Mouse (Mus musculus): ENCODE results near the gene Adprhl1. TPM values are rescaled to one million over a fixed set of nuclear protein-coding genes. Genes with fewer than 3 reads are reported as not detected.

Gene Adprhl1
- total RNA-seq, 2 experiments from 2014 or later = 1.0 to 1.6 TPM

DNA sequence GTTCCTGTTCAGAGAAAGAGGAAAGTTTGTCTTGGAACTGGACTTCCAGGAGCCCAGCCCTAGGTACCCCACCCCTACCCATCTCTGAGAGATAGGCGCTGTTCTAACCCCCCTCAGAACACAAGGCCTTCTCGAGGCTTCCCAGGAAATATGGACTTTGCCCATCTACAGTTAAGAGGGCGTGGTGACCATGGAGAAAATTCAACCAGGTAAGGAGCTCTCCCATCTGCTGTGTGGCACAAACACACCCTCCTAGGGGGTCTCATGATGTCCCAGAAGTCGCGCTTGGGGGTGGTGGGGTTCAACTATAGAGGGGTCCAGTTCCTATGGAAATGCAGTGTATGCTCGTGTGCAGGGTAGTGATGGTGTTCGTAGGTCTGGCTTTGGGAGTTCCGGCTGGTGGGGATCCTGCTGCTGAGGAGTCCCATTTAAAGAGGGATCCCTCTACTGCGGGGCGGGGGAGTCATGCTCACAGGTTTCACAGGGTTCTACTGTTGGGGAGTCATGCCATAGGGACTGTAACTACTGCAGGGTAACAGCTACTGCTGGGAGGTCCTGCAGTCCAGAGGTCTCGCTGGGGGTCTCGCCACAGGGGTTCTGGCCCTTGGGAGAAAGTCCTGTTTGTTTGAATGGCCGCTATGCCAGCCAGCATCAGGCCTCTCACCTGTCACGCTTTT lies 54.4 kb downstream of the Adprhl1 start:
- no peak for DNase-seq (ENCODE audit: low spot score in 2 of 2)

DNA sequence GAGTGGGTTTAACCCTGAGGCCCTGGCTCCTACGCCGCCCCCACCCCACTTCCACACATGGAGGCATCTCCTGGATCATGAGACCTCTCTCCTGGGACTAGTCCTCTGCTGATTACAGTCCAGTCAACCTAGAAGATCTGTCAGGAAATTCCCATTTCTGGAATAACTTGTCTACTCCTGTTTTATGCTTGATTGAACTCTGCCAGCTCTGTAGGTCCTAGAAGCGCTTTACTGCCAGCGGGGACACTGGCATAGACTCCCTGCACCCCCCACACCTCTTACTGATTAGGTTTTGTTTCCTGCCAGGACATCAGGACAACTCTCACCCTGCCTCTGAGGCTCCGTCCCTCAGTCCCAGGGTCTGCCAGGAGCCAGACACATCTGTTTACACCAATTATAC lies 56.5 kb downstream of the Adprhl1 start:
- DNase-seq (ENCODE audit: low spot score in 2 of 2) = no peak

DNA sequence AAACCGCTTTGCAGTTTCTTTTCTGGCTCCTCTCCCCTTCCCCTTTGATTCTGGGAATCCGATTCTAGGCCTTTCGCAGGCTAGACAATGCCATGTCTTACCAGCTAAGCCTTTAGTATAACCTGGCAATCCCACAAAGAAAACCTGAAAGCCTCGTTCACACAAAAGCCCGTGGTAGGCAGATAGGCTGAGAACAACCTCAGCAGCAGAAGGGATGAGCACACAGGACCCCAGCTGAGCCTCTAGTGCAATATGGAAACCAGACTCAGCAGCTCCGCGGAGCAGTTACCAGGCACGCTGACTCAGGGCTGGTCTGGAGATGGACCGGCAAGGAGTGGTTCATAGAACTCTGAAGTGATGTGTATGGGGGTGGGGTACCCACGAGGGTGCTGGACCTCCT lies 59.1 kb downstream of the Adprhl1 start:
- no peak for DNase-seq (ENCODE audit: low spot score in 2 of 2)

DNA sequence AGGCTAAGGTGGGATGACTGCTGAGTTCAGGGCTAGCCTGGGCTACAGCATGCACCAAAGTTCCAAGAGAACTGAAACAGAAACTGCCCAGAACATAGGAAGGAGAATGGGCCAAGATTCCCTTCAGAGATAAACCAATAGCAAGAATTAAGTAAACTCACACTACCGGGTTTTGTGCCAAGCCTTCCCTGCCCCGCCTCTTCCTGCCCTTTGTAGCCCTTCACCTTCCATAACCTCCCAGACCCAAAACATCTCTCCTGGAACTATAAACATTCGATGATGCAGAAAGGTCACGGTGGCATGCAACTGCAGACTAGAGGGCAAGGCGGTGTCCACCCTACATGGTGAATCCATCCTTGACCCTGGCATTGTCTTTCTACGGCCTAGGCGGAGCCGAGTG lies 63.7 kb downstream of the Adprhl1 start:
- no peak for DNase-seq (ENCODE audit: low spot score in 2 of 2)

DNA sequence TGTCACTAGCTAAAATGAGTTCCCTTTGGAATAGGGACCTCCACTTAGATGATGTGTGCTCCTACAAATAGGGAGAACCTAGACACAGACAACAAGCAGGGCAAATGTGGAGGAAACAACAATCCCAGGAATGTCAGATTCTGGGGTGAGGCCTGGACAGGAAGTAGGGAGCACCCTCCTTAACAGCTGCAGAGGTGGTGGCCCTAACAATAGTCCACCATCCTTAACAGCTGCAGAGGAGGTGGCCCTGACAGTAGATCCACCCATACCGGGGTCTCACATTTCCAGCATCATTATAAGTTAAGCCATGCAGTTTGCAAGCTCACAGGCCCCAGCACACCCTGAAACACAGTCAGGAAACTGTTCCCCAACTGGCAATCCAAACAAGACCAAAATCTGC lies 65.1 kb downstream of the Adprhl1 start:
- DNase-seq (ENCODE audit: low spot score in 2 of 2) = no peak

DNA sequence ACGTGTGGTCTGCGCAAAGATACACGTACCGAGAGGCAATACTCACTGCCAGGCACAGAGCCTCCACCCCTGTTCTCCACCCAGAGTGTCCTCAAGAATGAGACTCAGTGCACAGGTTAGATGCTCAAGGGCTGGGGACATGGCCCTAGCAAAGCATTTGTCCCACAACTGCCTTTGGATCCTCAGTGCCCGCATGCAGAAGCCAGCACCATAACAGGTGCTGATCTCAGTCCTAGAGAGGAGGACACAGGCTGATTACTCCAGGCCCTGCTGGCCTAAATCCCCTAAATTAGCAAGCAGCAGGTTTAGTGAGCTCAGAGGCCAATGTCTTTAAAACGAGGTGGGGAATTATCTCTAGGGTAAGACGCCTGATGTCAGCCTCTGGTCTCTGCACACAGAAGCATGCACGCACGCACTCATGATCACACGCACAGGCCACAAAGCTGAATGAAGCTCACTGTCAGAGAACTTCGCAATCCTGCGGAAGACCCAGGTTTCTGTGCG lies 65.9 kb downstream of the Adprhl1 start:
- DNase-seq (ENCODE audit: low spot score in 2 of 2) = no peak

DNA sequence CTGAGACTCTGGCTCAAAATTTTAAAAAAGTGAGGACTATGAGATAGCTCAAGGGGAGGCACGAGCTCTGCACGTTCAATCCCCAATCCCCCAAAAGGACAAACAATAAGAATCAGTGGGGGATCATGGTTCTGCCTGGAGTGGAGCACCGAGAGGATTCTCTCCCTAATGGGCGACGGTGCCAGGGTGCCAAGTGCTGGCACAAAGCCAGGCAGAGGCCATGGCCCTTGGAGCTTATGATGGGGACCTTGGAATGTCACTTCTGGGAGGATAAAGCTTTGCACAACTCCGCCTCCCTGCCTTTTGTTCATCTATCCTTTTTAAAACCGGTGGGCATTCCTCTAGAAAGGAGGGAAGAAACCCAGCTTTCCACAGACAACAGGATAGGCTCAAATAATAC lies 66.3 kb downstream of the Adprhl1 start:
- no peak for DNase-seq (ENCODE audit: low spot score in 2 of 2)

DNA sequence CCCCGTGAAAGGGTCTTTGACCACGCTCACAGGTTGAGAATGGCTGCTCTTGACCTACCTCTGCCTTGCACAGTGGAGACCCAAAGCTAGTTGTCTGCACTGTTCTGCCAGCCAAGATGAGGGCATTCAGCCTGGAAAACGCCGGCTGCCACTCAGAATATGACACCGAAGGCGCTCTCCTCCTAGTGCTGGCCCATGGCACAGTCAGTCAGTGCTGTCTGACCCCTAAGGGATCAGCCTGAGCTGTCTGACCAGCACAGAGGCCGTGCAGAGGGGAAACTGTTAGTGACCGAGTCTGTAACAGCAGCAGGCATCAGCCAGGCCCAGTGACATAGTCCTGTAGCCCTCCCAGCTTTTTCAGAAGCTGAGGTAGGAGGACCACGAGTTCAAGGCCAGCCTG lies 66.7 kb downstream of the Adprhl1 start:
- DNase-seq (ENCODE audit: low spot score in 2 of 2) = no peak

DNA sequence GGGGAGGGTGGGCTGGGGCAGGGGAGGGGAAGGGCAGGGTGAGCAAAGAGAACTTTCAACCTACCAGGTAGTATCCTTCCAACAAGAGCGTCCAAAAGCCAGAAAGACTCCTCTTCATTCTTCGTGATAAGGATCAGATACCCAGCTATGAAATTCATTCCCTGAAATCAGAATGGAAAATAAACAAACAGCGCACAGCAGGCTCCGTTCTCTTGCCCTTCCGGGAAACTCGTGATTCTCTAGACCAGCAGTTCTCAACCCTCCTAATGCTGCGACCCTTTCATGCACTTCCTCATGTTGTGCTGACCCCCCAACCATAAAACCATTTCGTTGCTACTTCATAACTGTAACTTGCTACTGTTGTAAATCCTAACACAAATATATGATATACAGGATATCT lies 67.1 kb downstream of the Adprhl1 start:
- DNase-seq (ENCODE audit: low spot score in 2 of 2) = no peak

DNA sequence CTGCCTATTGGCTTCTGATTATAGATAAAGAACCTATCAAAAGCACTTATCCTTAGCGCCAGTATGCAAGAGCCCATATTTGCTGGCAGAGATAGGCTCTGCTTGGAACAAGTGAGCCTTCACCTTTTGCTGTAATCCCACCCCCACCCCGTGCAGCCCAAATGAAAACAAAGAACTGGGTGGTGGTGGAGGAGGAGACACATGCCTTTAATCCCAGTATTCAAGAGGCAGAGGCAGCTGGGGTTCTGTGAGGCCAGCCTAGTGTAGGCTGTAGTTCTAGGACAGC lies 72.3 kb downstream of the Adprhl1 start:
- DNase-seq (ENCODE audit: low spot score in 2 of 2) = no peak

DNA sequence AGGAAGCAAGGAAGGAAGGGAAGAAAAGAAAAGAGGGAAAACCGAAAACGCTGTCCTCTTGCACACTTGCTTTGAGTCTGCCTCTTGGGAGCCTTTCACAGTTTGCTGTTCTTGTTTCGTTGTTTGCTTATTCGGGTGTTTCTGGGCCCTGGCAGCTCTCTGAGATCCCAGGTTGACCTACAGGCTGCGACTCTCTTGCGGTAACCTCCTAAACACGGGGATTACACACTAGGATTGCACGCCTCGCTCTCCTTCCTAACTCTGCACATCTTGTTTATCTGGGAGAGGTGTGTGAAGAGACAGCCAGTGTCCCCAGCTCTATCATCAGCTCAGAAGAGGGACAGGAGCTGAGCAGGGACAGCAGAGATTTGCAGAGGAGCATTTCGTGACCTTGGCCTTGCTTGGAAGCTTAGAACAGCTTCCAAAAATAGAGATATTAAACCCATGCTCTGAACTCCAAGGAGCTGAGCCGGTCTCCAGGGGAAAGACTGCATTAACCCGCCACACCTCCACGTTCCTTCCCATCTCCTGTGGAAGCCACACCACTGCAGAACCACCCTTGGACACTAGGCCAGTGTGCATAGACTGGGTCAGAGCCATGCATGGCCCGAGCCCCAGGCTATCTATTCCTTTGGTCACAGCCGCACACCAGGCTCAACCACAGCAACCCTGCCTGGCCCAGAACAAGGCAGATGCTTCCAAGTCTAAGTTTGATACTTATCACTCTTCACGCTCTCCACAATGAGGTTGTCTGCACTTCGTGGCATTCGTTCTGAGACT lies 72.9 kb downstream of the Adprhl1 start:
- DNase-seq (ENCODE audit: low spot score in 2 of 2) = no peak

DNA sequence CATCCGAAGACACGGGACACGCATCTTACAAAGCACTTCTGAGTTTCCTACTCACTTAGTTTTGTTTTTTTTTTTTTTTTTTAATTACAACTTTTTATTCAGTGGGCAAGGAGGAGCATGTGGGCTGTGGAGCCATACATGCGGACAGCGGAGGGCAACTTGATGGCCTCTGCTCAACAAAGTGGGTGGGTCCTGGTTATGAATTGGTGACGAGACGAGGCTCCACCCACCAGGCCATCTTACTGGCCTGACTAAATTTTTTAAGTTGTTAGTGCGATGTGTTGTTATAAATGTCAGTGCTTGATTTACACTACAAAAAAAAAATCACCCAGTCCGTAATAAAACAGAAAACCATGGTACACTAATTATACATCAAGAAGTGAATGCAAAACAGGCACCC lies 73.6 kb downstream of the Adprhl1 start:
- no peak for DNase-seq (ENCODE audit: low spot score in 2 of 2)

DNA sequence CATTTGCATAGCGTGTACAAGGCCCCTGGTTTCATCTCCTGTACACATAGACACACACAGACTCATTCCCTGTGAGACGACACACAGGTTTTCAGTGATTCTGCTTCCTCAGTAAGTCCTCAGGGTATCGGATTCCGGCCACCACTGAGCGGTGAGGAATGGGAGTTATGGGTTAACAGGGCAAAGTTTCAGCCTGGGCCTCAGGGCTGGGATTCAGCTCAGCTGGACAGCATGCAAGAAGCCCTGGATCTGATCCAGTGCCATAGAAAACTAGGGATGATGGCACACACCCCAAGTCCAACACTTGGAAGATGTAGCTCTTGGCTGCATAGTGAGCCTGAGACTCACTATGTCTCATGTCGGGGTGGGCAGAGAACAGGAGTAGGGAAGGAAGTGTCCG lies 74.0 kb downstream of the Adprhl1 start:
- no peak for DNase-seq (ENCODE audit: low spot score in 2 of 2)

DNA sequence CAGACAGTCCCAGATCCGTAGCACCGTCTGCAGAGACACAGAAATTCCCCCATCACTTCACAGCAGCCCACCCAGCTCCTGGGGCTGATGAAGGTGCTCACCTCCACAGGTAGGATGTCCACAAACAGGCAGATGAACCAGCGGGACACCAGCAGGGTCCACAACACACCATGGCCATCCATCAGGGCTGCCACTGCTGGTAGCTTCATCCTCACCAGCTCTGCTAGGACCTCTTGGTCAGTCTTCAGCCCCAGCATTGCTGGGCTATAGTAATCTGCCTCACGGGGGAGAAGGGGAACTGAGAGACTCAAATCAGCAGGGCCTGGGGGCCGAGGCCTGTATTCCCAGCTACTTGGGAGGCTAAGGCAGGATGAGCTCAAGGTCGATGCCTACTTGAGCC lies 74.5 kb downstream of the Adprhl1 start:
- DNase-seq (ENCODE audit: low spot score in 2 of 2) = no peak

DNA sequence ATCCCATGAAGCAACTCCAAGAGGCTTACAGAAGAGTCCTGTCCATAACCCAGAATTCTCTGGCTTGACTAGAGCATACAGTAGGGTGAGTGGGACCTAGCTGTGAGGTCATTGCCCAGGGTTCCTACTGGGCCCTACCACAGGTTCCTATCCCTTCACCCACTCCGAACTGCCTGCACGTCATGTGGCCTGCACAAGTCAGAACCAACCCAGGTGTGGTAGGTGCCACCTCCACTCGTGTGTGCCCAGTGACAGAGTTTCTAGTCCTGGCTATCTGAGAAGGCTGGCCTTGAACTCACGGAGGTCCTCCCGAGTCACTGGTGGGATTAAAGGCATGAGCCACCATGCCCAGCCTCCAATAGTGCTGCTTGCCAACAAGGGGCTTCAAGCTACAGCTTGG lies 75.8 kb downstream of the Adprhl1 start:
- no peak for DNase-seq (ENCODE audit: low spot score in 2 of 2)

DNA sequence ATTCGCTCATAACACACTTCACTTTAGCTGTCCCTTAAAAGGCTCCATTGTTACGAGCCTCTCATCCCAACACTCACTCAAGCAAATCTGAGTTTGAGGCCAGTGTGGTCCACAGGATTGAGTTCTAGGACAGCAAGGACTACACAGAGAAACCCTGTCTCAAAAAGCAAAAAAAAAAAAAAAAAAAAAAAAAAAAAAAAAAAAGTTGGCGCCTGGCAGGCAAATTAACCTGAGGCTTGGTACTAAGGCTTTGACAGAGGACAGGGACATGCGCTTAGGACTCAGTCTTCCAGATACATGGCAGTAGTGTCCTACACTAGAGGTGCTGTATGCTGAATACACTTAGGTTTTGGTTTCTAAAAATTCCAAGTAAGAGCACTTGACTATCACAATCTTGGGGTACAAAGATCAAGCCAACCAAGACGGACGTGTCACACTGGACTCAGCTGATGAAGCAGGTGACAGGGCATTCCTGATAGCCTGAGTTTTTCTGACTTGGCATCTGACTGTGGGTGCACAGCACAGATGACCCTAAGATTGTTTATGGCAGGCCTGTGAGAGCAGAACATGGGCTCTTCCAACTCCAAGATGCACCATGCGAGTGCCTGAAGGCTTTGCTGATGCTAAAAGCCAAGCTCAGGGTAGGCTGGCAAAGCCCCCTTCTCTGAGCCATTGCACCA lies 76.6 kb downstream of the Adprhl1 start:
- no peak for DNase-seq (ENCODE audit: low spot score in 2 of 2)

DNA sequence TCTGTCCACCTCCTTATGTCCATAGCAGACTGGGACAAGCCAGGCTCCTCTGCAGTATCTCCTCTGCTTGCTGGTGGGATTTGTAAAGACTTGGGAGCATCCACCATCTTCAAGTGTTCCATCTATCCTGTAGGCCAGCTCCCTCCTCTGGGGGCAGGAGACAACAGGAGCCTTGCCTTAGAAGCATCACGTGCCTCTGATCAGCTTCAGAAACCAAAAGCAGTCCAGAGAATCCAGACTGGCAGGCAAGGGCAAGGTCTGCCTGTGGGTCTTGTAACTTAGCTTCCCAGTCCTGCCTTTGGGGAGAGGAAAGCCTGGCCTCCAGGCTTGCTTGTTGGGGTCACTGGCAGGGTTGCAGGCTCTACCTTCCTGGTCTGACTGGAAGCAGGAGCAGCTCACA lies 78.3 kb downstream of the Adprhl1 start:
- no peak for DNase-seq (ENCODE audit: low spot score in 2 of 2)

DNA sequence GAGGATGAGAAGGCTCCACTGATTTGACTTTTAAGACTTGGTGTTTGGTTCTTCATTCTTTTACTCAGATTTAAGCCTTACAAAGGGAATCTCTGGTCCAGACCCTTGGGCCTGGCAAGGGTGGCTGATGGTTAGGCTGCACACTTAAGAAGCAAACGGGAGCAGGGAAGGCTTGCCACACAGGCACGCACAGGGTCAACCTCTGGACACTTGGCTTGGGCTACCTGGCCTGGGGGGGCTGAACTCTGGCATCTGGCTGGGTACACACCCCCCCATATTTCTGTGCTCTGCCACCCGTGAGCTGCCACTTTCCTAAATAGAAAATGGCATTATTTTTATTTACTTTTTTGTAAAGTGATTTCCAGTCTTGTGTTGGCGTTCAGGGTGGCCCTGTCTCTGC lies 79.2 kb downstream of the Adprhl1 start:
- no peak for DNase-seq (ENCODE audit: low spot score in 2 of 2)

DNA sequence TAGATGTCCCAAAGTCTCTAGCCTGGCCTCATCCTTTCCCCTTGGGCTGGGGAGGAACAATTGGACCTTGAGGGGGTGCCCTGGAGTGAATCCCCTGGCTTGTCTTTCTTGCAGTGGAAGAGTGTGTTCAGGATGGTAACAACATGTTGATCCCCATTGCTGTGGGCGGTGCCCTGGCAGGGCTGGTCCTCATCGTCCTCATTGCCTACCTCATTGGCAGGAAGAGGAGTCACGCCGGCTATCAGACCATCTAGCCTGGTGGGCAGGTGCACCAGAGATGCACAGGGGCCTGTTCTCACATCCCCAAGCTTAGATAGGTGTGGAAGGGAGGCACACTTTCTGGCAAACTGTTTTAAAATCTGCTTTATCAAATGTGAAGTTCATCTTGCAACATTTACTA lies 79.7 kb downstream of the Adprhl1 start:
- no peak for DNase-seq (ENCODE audit: low spot score in 2 of 2)

Data from left cerebral cortex, adult 18-20 months (tissue).